Mouse (Mus musculus) megakaryocyte-erythroid progenitor cell, adult 5-6 weeks (primary cell): ENCODE measurements around the gene Dpp8. TPM values are rescaled to one million over a fixed set of nuclear protein-coding genes. Genes with fewer than 3 reads are reported as not detected.
A peak's percentile ranks its signal among the peaks of the same experiment; 100 is the strongest.
"Not testable (repeated sequence)": the region's sequence is repeated elsewhere in the genome, so short reads cannot be mapped to it uniquely, and the experiment has no call there.

Experiments used
- ATAC-seq: replicated peaks from 2 replicates; pipeline ENCODE4 v1.8.0; 2016; ENCODE audit warnings: mild to moderate bottlenecking, inconsistent platforms; ENCODE audit not compliant: severe bottlenecking, poor library complexity, low FRiP score, low TSS enrichment
- total RNA-seq, 2 experiments: library from RNA; stranded (forward) in 1 of 2; stranded (reverse) in 1 of 2; fragments of 200-1000, 215-1000 nt in 1 of 2; fragments of >200 nt in 1 of 2; fragmentation: Nextera tagmentation in 1 of 2; gene quantifications; 2 replicates each; pipeline ENCODE4 v1.2.3; 2014 to 2017

The Dpp8 gene
- 76.5 and 88.9 TPM in 2 replicates for total RNA-seq (2014; fragmentation: Nextera tagmentation)
- 77.5 and 95.5 TPM in 2 replicates for total RNA-seq (2017)

DNA sequence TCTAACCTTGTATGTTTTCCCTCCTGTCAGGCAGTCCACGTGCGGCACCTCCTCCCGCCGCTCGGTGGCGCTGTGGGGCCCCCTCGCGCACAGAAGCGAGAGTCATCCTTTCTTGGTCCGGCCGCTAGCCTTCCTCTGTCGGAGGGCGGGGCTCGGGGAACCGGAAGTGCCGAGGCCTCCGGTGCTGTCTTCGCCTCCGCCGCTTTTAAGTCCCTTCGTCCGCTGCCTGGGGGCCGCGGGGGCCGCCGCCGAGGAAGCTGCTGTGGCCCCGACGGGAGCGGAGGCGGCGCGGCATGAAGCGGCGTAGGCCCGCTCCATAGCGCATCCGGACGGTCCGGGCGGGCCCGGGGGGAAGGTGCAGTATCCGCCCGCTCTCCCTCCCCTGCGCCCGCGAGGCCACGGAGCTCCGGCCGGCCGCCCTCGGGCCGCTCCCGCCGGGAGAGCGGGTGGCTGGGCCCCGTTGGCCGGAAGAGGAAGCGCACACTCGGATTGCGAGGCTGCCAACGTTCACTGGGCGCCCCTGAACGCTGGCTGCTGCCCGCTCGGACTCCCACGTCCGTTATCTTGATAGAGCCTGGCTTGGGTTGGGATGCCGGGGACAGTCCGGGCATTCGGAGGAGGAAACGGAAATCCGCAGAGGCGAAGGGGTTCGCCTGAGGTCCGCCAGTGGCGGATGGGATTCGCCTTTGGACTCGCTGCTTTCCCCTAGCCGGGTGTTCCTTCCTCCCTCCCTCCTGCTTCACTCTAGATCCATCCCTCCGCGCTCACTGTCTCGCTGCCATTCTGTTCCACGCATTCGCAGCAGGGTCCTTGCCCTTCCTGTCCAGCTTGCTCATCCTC is at the start of gene Dpp8:
TSS of gene Dpp8 (plus strand) at position 146 of the 840 bp plus-strand sequence.
- peak; percentile 95 for ATAC-seq

- ATAC-seq = peak; percentile 91
Observed at GRCm38 (mm10) chr9:64985037-64985794, 47.0 kb upstream of the Dpp8 start.

DNA sequence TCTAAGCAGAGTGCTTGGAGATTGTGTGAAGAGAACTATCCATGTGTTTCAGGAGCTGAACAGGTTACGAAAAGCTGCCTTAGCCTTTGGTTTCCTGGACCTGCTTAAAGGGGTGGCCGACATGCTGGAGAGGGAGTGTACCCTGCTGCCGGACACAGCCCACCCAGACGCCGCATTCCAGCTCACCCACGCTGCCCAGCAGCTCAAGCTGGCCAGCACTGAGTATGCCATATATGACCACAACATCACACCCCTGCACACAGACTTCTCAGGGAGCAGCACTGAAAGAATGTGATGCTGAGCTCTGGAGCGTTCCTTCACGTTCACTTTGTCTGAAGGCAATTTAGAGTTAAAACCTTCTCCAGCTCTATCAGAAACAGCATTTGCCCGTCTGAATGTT is 46.4 kb upstream of the Dpp8 start:
- ATAC-seq = no peak

DNA sequence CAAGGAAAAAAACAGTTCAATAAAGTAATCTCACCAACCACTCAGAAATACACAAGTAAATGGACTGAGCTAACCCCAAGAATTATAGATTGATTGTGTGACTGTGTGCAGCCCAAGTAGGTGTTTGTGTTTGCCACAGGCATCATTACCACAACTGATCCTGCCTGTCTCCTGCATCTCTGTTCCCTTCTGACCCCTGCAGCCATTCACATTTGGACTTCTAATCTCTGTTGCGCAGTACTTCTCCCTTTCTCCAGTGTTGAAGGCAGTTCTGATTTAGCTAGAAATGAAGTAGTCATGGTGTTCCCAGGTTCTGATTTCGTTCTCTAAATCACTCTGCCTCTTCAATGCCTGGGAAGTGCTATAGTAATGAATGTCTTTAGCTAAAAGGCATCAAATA is 44.6 kb upstream of the Dpp8 start:
- no peak for ATAC-seq

DNA sequence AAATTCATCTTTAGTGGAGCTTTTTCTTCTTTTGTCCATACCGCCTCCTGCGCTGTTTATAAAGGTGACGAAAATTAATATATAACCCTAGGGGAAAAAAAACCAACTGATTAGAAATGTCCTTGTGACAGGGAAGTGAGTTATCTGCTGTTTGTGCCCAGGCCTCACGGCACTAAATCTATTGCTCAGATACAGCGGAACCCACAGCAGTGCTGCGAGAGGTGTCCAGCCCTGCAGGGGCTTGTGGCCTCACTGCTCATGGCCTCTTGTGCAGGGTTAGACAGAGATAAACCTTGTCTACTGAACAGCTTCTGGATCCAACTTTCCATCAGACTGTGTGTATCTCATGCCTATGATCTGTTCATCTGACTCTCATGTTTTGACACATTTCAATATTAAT is 43.8 kb upstream of the Dpp8 start:
- no peak for ATAC-seq

- ATAC-seq = no peak
Observed at GRCm38 (mm10) chr9:64990291-64990690, 41.9 kb upstream of the Dpp8 start.

DNA sequence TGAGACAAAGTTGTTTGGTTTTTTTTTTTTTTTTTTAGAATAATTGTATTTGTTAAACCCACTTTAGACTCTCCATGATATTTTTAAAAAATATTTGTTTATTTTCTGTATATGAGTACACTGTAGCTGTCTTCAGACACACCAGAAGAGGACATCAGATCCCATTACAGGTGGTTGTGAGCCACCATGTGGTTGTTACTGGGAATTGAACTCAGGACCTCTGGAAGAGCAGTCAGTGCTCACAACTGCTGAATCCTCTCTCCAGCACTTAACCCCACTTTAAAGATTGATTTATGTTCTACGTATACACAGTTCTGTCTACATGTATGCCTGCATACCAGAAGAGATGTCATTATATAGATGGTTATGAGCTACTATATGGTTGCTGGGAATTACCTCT is 36.8 kb upstream of the Dpp8 start:
- not testable (repeated sequence) for ATAC-seq

DNA sequence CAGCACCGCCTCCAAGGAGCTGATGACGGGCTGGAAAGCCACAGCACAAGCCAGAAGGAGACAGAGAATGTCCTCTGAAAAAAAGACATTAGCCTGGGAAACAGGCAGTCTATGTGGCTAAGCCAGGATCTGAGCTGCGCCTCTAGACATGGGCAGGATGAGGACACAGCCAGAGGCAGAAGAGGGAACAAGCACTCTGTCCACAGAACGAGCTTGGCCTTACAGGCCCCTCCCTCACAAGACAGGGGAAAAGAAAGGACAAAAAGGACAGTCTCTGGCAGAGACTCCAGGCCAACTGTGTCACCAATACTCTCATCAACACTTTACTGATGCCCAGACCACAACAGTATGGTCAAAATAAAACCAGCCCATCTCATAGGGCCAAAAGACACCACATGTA is 30.7 kb upstream of the Dpp8 start:
- ATAC-seq = no peak

DNA sequence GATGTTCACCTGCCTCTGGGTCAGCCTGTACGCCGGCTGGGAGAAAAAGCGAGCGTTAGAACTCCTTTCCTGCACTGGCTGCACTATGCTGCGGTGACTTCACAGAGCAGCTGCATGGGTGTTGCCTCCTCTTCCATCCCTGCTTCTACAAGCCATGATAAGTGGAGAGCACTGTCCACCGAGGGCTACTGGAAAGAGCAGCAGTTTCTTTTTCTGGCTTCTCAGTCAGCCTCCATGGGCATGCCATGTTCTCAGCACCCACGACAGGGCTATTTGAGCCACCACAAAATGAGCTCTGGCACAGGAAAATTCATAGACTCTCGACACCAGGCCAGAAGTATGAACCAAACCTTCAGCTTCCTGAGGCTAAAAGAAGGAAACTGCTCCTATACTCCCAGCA is 26.5 kb upstream of the Dpp8 start:
- no peak for ATAC-seq

DNA sequence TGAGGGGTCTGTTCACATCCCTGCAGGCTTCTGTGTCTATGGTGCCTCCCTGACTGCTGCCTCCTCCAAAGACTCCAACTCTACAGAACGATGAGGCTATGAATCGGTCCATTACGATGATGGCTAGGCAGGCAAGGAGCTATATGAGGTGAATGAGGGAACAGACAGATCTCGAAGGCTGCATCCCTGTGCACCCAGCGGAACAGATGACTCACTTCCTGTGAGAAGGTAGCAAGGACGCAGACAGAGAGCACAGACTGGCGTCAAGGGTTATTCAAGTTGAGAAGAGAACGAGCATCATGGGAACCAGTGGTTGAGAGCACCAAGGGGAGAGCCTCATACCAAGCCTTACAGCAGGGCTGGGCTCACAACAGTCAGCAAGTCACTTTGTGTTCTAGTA is 21.6 kb upstream of the Dpp8 start:
- ATAC-seq = no peak

DNA sequence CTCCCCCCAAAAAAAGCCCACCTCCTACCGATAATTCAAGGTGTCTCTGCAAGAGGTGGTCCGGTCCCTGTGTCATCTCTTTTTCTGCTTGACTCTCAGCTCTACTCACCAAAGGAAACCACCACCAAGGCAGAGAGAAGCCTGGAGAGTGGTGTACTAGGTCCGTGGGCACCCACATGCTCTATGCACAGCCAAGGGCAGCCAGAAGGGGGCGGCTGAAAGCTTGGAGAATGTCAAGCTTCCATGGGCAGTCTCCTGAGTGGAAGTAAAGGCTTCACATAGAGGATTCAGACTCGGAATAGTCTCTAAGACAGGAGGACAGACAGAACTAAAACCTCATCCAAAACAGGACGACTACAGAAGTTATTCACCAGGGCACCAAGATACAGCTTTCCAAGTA is 20.9 kb upstream of the Dpp8 start:
- peak; percentile 55; the same call in 1 of the 2 replicates for ATAC-seq

DNA sequence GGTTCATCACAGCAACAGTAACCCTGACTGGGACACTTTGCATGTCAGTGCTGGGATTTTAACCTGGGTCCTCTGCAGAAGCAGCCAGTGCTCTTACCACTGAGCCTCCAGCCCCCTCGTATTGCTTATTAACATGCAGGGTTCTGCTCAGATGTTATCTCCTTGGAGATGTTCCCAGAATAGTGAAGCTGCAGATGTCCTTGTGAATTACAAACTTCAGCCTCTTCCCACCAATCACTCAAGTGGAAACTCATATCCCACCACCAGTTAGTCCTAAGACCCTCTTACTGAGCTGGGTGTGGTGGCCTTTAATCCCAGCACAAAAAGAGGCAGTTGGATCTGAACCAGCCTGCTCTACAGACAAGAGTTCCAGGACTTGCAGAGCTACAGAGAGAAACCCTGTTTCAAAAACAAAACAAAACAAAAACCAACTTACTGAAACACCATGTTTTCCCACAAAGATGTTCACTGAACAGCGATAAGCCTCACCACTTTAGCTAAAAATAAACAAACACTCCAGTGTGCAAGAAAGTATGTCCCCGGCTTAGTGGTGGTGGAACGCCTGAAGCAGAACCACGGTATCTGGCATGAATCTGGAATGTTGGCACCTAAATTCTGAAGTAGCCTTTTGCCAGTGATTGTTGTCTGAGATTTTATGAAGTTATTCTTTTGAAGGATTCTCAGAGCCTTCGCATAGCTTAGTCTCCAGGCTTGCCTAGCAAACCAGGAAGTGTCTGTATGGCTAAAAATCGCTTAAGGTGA is 16.6 kb upstream of the Dpp8 start:
- ATAC-seq = no peak

- no peak for ATAC-seq
Observed at GRCm38 (mm10) chr9:65016241-65016977, 15.8 kb upstream of the Dpp8 start.

DNA sequence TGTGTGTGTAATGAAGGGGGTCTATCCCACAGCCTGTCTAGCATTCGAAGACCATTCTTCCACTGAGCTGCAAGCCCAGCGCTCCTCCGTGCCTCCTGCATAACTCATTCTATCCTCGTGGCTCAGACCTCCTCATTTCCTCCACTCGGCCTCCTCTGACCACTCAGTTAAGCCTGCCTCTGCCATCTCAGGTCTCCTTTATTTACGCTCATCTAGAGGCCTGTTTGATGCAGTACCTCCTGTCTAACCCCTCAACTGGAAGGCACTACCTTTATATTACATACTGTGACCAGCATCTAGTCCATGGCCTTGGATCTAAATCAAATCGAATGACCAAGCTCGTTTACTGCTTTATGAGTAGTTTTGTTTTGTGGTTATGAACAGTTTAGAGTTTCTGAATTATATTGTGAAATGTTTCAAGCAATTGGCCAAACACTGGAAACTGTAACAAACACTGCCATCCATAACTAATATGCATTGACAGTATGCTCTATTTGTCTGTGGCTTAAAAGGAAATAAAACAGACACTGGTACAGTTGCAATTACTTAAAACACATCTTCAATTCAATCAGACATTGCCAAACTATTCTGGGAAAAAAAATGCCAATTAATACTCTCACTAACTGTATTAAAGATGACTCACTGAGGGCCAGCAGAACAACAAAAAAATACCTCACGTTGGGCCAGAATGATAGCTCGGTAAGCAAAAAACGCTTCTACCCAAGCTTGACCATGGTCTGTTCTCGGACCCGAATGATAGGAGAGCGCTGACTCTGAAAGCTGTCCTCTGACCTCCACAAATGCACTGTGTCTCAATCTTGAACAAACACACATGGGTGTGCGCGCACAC is 15.0 kb upstream of the Dpp8 start:
- ATAC-seq = no peak

- no peak for ATAC-seq
Observed at GRCm38 (mm10) chr9:65017896-65018295, 14.3 kb upstream of the Dpp8 start.

- ATAC-seq = peak; percentile 53
Observed at GRCm38 (mm10) chr9:65018588-65019121, 13.6 kb upstream of the Dpp8 start.

DNA sequence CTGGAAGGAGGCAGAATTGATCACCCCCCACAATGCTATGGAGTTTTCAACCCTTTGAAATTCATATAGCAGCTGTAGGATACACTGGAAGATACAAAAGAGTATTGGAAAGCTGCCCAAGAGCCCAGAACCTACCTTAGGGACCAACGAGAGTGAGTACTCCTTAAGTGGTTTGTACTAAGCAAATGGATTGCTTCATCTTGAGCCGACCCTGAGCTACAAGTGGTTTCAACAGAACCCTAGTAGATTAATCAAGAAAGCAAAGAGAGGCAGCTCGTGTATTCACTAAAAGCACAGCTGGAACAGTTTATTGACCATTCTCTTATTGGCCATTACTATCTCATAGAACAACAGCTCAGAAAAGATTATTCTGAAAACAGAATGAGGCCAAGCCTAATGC is 13.1 kb upstream of the Dpp8 start:
- no peak for ATAC-seq

GRCm38 (mm10) chr9:65020128-65020527 is 12.1 kb upstream of the Dpp8 start:
- no peak for ATAC-seq
